Mouse (Mus musculus): Measurements from ENCODE around the gene Mef2d. TPM values are rescaled to one million over a fixed set of nuclear protein-coding genes. Genes with fewer than 3 reads are reported as not detected.
A peak's percentile ranks its signal among the peaks of the same experiment; 100 is the strongest.

Gene Mef2d
- polyA plus RNA-seq, 1 experiment: 17.6 TPM

GRCm38 (mm10) chr3:88208226-88208720 lies 66.1 kb downstream of the Mef2d start:
- Histone ChIP-seq H3K4me1 (ENCODE audit: control insufficient read depth, insufficient read depth, low read length) (peaks cover 2% of the 10 kb centered on the region; the same call in 1 of the 2 replicates), H3K4me3 (ENCODE audit: control insufficient read depth, low read depth, low read length) (no peak overlapping the region), H3K27ac (ENCODE audit: control insufficient read depth, insufficient read depth, low read depth, low read length) (no peak overlapping the region), H3K36me3 (ENCODE audit: control insufficient read depth, insufficient read depth, low read length) (no peaks in the 10 kb centered on the region), H3K27me3 (ENCODE audit: control insufficient read depth, insufficient read depth, low read length) (no peaks in the 10 kb centered on the region; the same call in 1 of the 2 replicates)
- no peak for TF ChIP-seq CTCF (IDR thresholded peaks at IDR 0.05; ENCODE audit: control insufficient read depth, insufficient read depth, insufficient replicate concordance, low read depth, low read length)
- TF ChIP-seq POLR2A (IDR thresholded peaks at IDR 0.05; ENCODE audit: control insufficient read depth, low read depth, low read length): no peak

GRCm38 (mm10) chr3:88209306-88209705 lies 67.1 kb downstream of the Mef2d start:
- no peaks in the 10 kb centered on the region; the same call in 1 of the 2 replicates for H3K27me3 ChIP-seq (ENCODE audit: control insufficient read depth, insufficient read depth, low read length)

GRCm38 (mm10) chr3:88210121-88210520 lies 67.9 kb downstream of the Mef2d start:
- Histone ChIP-seq H3K4me1 (ENCODE audit: control insufficient read depth, insufficient read depth, low read length) (peaks cover 10% of the 10 kb centered on the region), H3K27ac (ENCODE audit: control insufficient read depth, insufficient read depth, low read depth, low read length) (no peak overlapping the region), H3K4me3 (ENCODE audit: control insufficient read depth, low read depth, low read length) (no peak overlapping the region), H3K36me3 (ENCODE audit: control insufficient read depth, insufficient read depth, low read length) (no peaks in the 10 kb centered on the region), H3K27me3 (ENCODE audit: control insufficient read depth, insufficient read depth, low read length) (no peaks in the 10 kb centered on the region; the same call in 1 of the 2 replicates)
- no peak for TF ChIP-seq POLR2A (IDR thresholded peaks at IDR 0.05; ENCODE audit: control insufficient read depth, low read depth, low read length)
- no peak for TF ChIP-seq CTCF (IDR thresholded peaks at IDR 0.05; ENCODE audit: control insufficient read depth, insufficient read depth, insufficient replicate concordance, low read depth, low read length)

More at GRCm38 (mm10) chr3:88209306-88209705, 67.1 kb downstream of the Mef2d start:
- Histone ChIP-seq H3K36me3 (ENCODE audit: control insufficient read depth, insufficient read depth, low read length) (no peaks in the 10 kb centered on the region), H3K4me3 (ENCODE audit: control insufficient read depth, low read depth, low read length) (no peak overlapping the region), H3K27ac (ENCODE audit: control insufficient read depth, insufficient read depth, low read depth, low read length) (no peak overlapping the region), H3K4me1 (ENCODE audit: control insufficient read depth, insufficient read depth, low read length) (peaks cover 2% of the 10 kb centered on the region)
- no peak for TF ChIP-seq POLR2A (IDR thresholded peaks at IDR 0.05; ENCODE audit: control insufficient read depth, low read depth, low read length)

GRCm38 (mm10) chr3:88210918-88211317 lies 68.7 kb downstream of the Mef2d start:
- TF ChIP-seq POLR2A (IDR thresholded peaks at IDR 0.05; ENCODE audit: control insufficient read depth, low read depth, low read length) (no peak), CTCF (IDR thresholded peaks at IDR 0.05; ENCODE audit: control insufficient read depth, insufficient read depth, insufficient replicate concordance, low read depth, low read length) (no peak)
- no peak overlapping the region for H3K27ac ChIP-seq (ENCODE audit: control insufficient read depth, insufficient read depth, low read depth, low read length)
- H3K36me3 ChIP-seq (ENCODE audit: control insufficient read depth, insufficient read depth, low read length): no peaks in the 10 kb centered on the region
- H3K27me3 ChIP-seq (ENCODE audit: control insufficient read depth, insufficient read depth, low read length): peaks cover 2% of the 10 kb centered on the region; the same call in 1 of the 2 replicates
- no peak overlapping the region for H3K4me3 ChIP-seq (ENCODE audit: control insufficient read depth, low read depth, low read length)
- H3K4me1 ChIP-seq (ENCODE audit: control insufficient read depth, insufficient read depth, low read length): peaks cover 18% of the 10 kb centered on the region

- Histone ChIP-seq H3K4me1 (ENCODE audit: control insufficient read depth, insufficient read depth, low read length) (peaks cover 18% of the 10 kb centered on the region), H3K27ac (ENCODE audit: control insufficient read depth, insufficient read depth, low read depth, low read length) (no peak overlapping the region), H3K27me3 (ENCODE audit: control insufficient read depth, insufficient read depth, low read length) (peaks cover 2% of the 10 kb centered on the region; the same call in 1 of the 2 replicates), H3K4me3 (ENCODE audit: control insufficient read depth, low read depth, low read length) (no peak overlapping the region), H3K36me3 (ENCODE audit: control insufficient read depth, insufficient read depth, low read length) (no peaks in the 10 kb centered on the region)
- TF ChIP-seq CTCF (IDR thresholded peaks at IDR 0.05; ENCODE audit: control insufficient read depth, insufficient read depth, insufficient replicate concordance, low read depth, low read length) (no peak), POLR2A (IDR thresholded peaks at IDR 0.05; ENCODE audit: control insufficient read depth, low read depth, low read length) (no peak)
Observed at GRCm38 (mm10) chr3:88212356-88212755, 70.2 kb downstream of the Mef2d start.

- H3K4me3 ChIP-seq (ENCODE audit: control insufficient read depth, low read depth, low read length): no peak overlapping the region
- peaks cover 2% of the 10 kb centered on the region; the same call in 1 of the 2 replicates for H3K27me3 ChIP-seq (ENCODE audit: control insufficient read depth, insufficient read depth, low read length)
- H3K4me1 ChIP-seq (ENCODE audit: control insufficient read depth, insufficient read depth, low read length): peaks cover 18% of the 10 kb centered on the region
- no peak overlapping the region for H3K27ac ChIP-seq (ENCODE audit: control insufficient read depth, insufficient read depth, low read depth, low read length)
- TF ChIP-seq CTCF (IDR thresholded peaks at IDR 0.05; ENCODE audit: control insufficient read depth, insufficient read depth, insufficient replicate concordance, low read depth, low read length) (no peak), POLR2A (IDR thresholded peaks at IDR 0.05; ENCODE audit: control insufficient read depth, low read depth, low read length) (no peak)
- H3K36me3 ChIP-seq (ENCODE audit: control insufficient read depth, insufficient read depth, low read length): no peaks in the 10 kb centered on the region
Observed at GRCm38 (mm10) chr3:88213019-88213418, 70.8 kb downstream of the Mef2d start.

GRCm38 (mm10) chr3:88214197-88214938 lies 72.2 kb downstream of the Mef2d start:
- H3K4me1 ChIP-seq (ENCODE audit: control insufficient read depth, insufficient read depth, low read length): peaks cover 18% of the 10 kb centered on the region
- H3K4me3 ChIP-seq (ENCODE audit: control insufficient read depth, low read depth, low read length): peak overlapping the region; percentile 73
- H3K27me3 ChIP-seq (ENCODE audit: control insufficient read depth, insufficient read depth, low read length): peaks cover 2% of the 10 kb centered on the region; the same call in 1 of the 2 replicates
- H3K27ac ChIP-seq (ENCODE audit: control insufficient read depth, insufficient read depth, low read depth, low read length): no peak overlapping the region
- H3K36me3 ChIP-seq (ENCODE audit: control insufficient read depth, insufficient read depth, low read length): no peaks in the 10 kb centered on the region
- TF ChIP-seq POLR2A (IDR thresholded peaks at IDR 0.05; ENCODE audit: control insufficient read depth, low read depth, low read length): no peak
- TF ChIP-seq CTCF (IDR thresholded peaks at IDR 0.05; ENCODE audit: control insufficient read depth, insufficient read depth, insufficient replicate concordance, low read depth, low read length): no peak
